Mouse (Mus musculus): ENCODE measurements around the gene Bcar3. TPM values are rescaled to one million over a fixed set of nuclear protein-coding genes. Genes with fewer than 3 reads are reported as not detected.

Gene Bcar3
- total and polyA plus RNA-seq, 3 experiments = not detected

DNA sequence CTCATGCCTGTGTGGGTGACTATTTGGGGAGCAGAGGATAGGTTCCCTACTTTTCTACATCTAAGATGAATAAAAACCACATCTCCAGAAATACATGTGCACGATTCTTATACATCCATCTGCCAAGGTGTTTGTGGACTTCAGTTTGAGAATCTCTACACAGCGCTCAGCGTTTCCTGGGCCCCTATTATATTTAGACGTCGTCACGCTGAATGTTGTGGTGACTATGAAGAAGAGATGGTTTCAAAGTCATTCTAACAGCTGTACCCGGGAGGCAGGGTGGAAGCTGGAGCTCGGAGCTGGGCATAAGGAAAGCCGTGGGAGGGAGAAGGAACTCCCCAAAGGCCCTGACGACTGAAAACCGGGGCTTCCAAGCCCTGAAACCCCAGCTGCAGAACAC is 178.5 kb downstream of the Bcar3 start:
- no peaks in the 10 kb centered on the region for H3K79me2 ChIP-seq (ENCODE audit: control insufficient read depth, insufficient read depth, low read length, poor library complexity)
- no peaks in the 10 kb centered on the region for H3K4me1 ChIP-seq (ENCODE audit: control insufficient read depth in 1 of 2, insufficient read depth in 2 of 2, low read length in 2 of 2)
- H3K36me3 ChIP-seq (ENCODE audit: control insufficient read depth in 1 of 2, insufficient read depth in 2 of 2, low read length in 2 of 2) = no peaks in the 10 kb centered on the region
- H3K27me3 ChIP-seq (ENCODE audit: control insufficient read depth in 1 of 2, insufficient read depth in 2 of 2, low read length in 2 of 2) = no peaks in the 10 kb centered on the region; a peak in 1 of 4 replicates
- TF ChIP-seq CHD2 (IDR thresholded peaks at IDR 0.05; ENCODE audit: low read length) (no peak), KAT2A (conservative IDR thresholded peaks at IDR 0.05; ENCODE audit: low read depth, low read length) (no peak), CTCF (IDR thresholded peaks at IDR 0.05 in 2 of 3, conservative IDR thresholded peaks at IDR 0.05 in 1 of 3; ENCODE audit: control insufficient read depth in 1 of 3, insufficient read depth in 1 of 3, low read depth in 2 of 3, low read length in 3 of 3, poor library complexity in 1 of 3, severe bottlenecking in 1 of 3) (no peak), POLR2AphosphoS2 (IDR thresholded peaks at IDR 0.05; ENCODE audit: low read length) (no peak), ZC3H11A (IDR thresholded peaks at IDR 0.05; ENCODE audit: low read depth, low read length) (no peak), SIN3A (IDR thresholded peaks at IDR 0.05; ENCODE audit: low read length) (no peak), MAFK (IDR thresholded peaks at IDR 0.05; ENCODE audit: borderline replicate concordance, low read depth, low read length) (no peak), GABPA (IDR thresholded peaks at IDR 0.05; ENCODE audit: low read depth, low read length) (no peak), ELF1 (IDR thresholded peaks at IDR 0.05; ENCODE audit: low read depth, low read length) (no peak), ZNF384 (IDR thresholded peaks at IDR 0.05; ENCODE audit: low read depth, low read length) (no peak), SMC3 (IDR thresholded peaks at IDR 0.05; ENCODE audit: low read depth, low read length) (no peak), ZMIZ1 (IDR thresholded peaks at IDR 0.05; ENCODE audit: low read depth, low read length) (no peak), MAX (IDR thresholded peaks at IDR 0.05; ENCODE audit: low read length) (no peak), ZKSCAN1 (IDR thresholded peaks at IDR 0.05; ENCODE audit: low read depth, low read length) (no peak), BHLHE40 (IDR thresholded peaks at IDR 0.05; ENCODE audit: borderline replicate concordance, low read depth, low read length) (no peak), MAZ (IDR thresholded peaks at IDR 0.05; ENCODE audit: low read depth, low read length) (no peak), TCF12 (IDR thresholded peaks at IDR 0.05; ENCODE audit: low read depth, low read length) (no peak), EP300 (IDR thresholded peaks at IDR 0.05; ENCODE audit: low read depth in 1 of 2, low read length in 2 of 2) (no peak)
- DNase-seq (ENCODE audit: low read depth, low spot score) = no peak
- no peak overlapping the region for H3K9ac ChIP-seq (ENCODE audit: control insufficient read depth, low read depth, low read length, poor library complexity, severe bottlenecking)
- no peak overlapping the region for H3K27ac ChIP-seq (ENCODE audit: control insufficient read depth, low read depth, low read length)
- H3K9me3 ChIP-seq (replicated peaks; ENCODE audit: insufficient read depth, low read length) = no peaks in the 10 kb centered on the region
- H3K4me3 ChIP-seq (ENCODE audit: control insufficient read depth in 1 of 2, insufficient read depth in 1 of 2, low read depth in 2 of 2, low read length in 2 of 2) = no peak overlapping the region

DNA sequence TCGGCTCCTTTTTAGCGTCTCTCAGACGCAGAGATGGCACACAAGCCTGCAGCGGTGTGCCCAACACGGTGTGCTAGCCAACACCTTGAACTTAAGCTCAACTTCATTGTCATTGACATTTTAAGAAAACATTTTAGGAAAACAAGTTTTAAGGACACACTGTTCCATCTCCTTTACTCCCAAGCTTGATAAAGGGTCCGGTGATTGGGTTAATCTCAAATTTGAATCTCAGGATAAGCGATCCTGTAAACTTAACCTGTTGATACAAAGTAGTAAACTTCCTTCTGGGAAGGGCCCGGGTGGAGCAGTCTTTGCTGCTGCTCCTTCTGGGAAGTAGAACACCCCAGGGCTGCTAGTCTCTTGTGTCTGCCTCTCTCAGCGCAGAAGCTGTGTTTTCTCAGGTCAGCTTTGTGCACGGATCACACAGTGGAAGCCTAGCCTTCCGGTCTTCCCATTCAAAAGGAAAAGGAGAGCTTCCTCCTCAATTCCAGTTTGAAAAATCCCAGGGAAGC is 179.6 kb downstream of the Bcar3 start:
- Histone ChIP-seq H3K36me3 (ENCODE audit: control insufficient read depth in 1 of 2, insufficient read depth in 2 of 2, low read length in 2 of 2) (no peaks in the 10 kb centered on the region), H3K9me3 (replicated peaks; ENCODE audit: insufficient read depth, low read length) (no peaks in the 10 kb centered on the region), H3K4me1 (ENCODE audit: control insufficient read depth in 1 of 2, insufficient read depth in 2 of 2, low read length in 2 of 2) (no peaks in the 10 kb centered on the region), H3K27me3 (ENCODE audit: control insufficient read depth in 1 of 2, insufficient read depth in 2 of 2, low read length in 2 of 2) (no peaks in the 10 kb centered on the region; a peak in 1 of 4 replicates), H3K27ac (ENCODE audit: control insufficient read depth, low read depth, low read length) (no peak overlapping the region), H3K4me3 (ENCODE audit: control insufficient read depth in 1 of 2, insufficient read depth in 1 of 2, low read depth in 2 of 2, low read length in 2 of 2) (no peak overlapping the region), H3K9ac (ENCODE audit: control insufficient read depth, low read depth, low read length, poor library complexity, severe bottlenecking) (no peak overlapping the region), H3K79me2 (ENCODE audit: control insufficient read depth, insufficient read depth, low read length, poor library complexity) (no peaks in the 10 kb centered on the region)
- no peak for DNase-seq (ENCODE audit: low read depth, low spot score)
- TF ChIP-seq USF1 (IDR thresholded peaks at IDR 0.05; ENCODE audit: low read depth, low read length) (no peak), MYC (IDR thresholded peaks at IDR 0.05; ENCODE audit: low read depth, low read length) (no peak), ZKSCAN1 (IDR thresholded peaks at IDR 0.05; ENCODE audit: low read depth, low read length) (no peak), ZNF384 (IDR thresholded peaks at IDR 0.05; ENCODE audit: low read depth, low read length) (no peak), ELF1 (IDR thresholded peaks at IDR 0.05; ENCODE audit: low read depth, low read length) (no peak), RCOR1 (IDR thresholded peaks at IDR 0.05; ENCODE audit: low read depth, low read length) (no peak), UBTF (IDR thresholded peaks at IDR 0.05; ENCODE audit: borderline replicate concordance, insufficient read depth, low read depth, low read length) (no peak), BHLHE40 (IDR thresholded peaks at IDR 0.05; ENCODE audit: borderline replicate concordance, low read depth, low read length) (no peak), SIN3A (IDR thresholded peaks at IDR 0.05; ENCODE audit: low read length) (no peak), POLR2AphosphoS5 (IDR thresholded peaks at IDR 0.05; ENCODE audit: borderline replicate concordance, low read depth, low read length) (no peak), USF2 (IDR thresholded peaks at IDR 0.05; ENCODE audit: borderline replicate concordance in 1 of 2, insufficient read depth in 1 of 2, low read depth in 1 of 2, low read length in 2 of 2) (no peak), MYB (IDR thresholded peaks at IDR 0.05; ENCODE audit: low read depth, low read length) (no peak), TBP (IDR thresholded peaks at IDR 0.05; ENCODE audit: low read depth, low read length) (no peak), MEF2A (IDR thresholded peaks at IDR 0.05; ENCODE audit: extremely low read depth, insufficient replicate concordance, low read depth, low read length, poor library complexity, severe bottlenecking) (no peak), ZC3H11A (IDR thresholded peaks at IDR 0.05; ENCODE audit: low read depth, low read length) (no peak)

All from MEL (cell line).